Mouse (Mus musculus) kidney, adult 8-10 months (tissue): ENCODE results near the gene Slc30a3.

ENCODE experiments used
- DNase-seq, 2 experiments: peaks; one replicate each; pipeline ENCODE4 v3.0.0; 2022

Slc30a3 gene

GRCm38 (mm10) chr5:31108000-31108490 lies at the start of gene Slc30a3:
Gene Slc30a3 (minus strand): TSS chr5:31108237.
- DNase-seq: no peak

- peak; percentile 90 to 93 for DNase-seq
Measured at GRCm38 (mm10) chr5:31154152-31154553, 46.1 kb upstream of the Slc30a3 start, which contains the start of gene Mpv17. Gene Mpv17 (minus strand): TSS chr5:31154251.

GRCm38 (mm10) chr5:31153516-31154151 lies 45.6 kb upstream of the Slc30a3 start:
- peak in 1 of 2 experiments; percentile 25 for DNase-seq

GRCm38 (mm10) chr5:31151746-31152145 lies 43.7 kb upstream of the Slc30a3 start:
- no peak for DNase-seq

GRCm38 (mm10) chr5:31149781-31150180 lies 41.7 kb upstream of the Slc30a3 start:
- no peak for DNase-seq

- no peak for DNase-seq
Measured at GRCm38 (mm10) chr5:31138968-31139425, 31.0 kb upstream of the Slc30a3 start.

- no peak for DNase-seq
Measured at GRCm38 (mm10) chr5:31138241-31138967, 30.4 kb upstream of the Slc30a3 start, which contains the start of gene Ucn. Gene Ucn (minus strand): TSS chr5:31138829.

GRCm38 (mm10) chr5:31137658-31138057 lies 29.6 kb upstream of the Slc30a3 start:
- DNase-seq: no peak

- no peak for DNase-seq
Measured at GRCm38 (mm10) chr5:31136730-31137424, 28.8 kb upstream of the Slc30a3 start.

GRCm38 (mm10) chr5:31126050-31126449 lies 18.0 kb upstream of the Slc30a3 start:
- no peak for DNase-seq

- no peak for DNase-seq
Measured at GRCm38 (mm10) chr5:31123481-31123880, 15.4 kb upstream of the Slc30a3 start.

GRCm38 (mm10) chr5:31121111-31121510 lies 13.1 kb upstream of the Slc30a3 start:
- no peak for DNase-seq

GRCm38 (mm10) chr5:31116912-31117311 lies 8.9 kb upstream of the Slc30a3 start:
- no peak for DNase-seq

- DNase-seq: no peak
Measured at GRCm38 (mm10) chr5:31116354-31116753, 8.3 kb upstream of the Slc30a3 start, which contains the start of gene Trim54. Gene Trim54 (plus strand): TSS chr5:31116712.

GRCm38 (mm10) chr5:31110781-31111180 lies 2.7 kb upstream of the Slc30a3 start:
- no peak for DNase-seq

GRCm38 (mm10) chr5:31105814-31106335 lies 2.2 kb downstream of the Slc30a3 start, which contains the start of gene Dnajc5g:
Gene Dnajc5g (plus strand): TSS chr5:31106285.
- DNase-seq: no peak

- DNase-seq: no peak
Measured at GRCm38 (mm10) chr5:31095711-31096480, 12.1 kb downstream of the Slc30a3 start.

GRCm38 (mm10) chr5:31094799-31095691 lies 13.0 kb downstream of the Slc30a3 start:
- peak; percentile 20 to 44 for DNase-seq

GRCm38 (mm10) chr5:31094100-31094798 lies 13.8 kb downstream of the Slc30a3 start:
- no peak for DNase-seq
